Mouse (Mus musculus): ENCODE results near the gene Lman1l. TPM values are rescaled to one million over a fixed set of nuclear protein-coding genes. Genes with fewer than 3 reads are reported as not detected.

Gene Lman1l
- polyA plus RNA-seq, 1 experiment from 2014 or later = not detected

DNA sequence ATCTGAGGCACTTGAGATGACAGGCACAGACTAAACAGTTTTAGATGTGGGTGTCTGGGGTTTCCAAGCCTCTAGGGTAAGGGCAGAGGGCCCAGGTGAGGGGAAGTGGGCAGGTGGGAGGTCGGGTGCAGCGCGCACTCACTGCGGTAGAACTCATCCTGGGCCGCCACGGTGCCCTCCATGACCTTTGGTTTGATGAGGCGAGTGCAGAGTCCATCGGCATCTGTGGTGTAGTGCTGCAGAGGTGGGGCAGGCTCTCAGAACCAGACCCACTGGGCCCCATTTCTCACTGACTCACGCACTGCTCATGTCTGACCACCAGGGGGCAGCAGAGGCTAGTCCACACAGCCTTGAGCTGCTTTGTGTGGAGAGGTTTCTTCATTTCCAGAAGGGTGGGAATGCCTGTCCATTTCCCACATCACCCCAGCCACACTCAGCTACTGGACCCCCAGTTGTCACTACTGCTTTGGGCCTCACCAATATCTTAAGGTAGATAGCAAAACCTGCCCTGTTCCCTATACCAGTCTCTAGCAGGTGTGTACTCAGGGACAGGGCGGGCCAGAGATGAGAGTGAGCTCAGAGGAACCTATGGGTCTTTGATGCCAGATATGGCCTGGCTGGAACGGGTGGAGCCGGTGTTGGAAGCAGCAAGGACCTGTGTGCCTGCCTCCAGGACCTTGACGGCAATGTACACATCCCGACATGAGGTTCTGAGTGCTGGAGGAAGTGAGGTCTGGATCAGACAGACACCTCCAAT lies 8.7 kb upstream of the Lman1l start:
- Histone ChIP-seq H3K4me3 (no peak overlapping the region), H3K4me1 (peaks cover 13% of the 10 kb centered on the region), H3K36me3 (ENCODE audit: poor library complexity, severe bottlenecking) (peaks cover 80% of the 10 kb centered on the region), H3K9ac (no peak overlapping the region), H3K27me3 (no peaks in the 10 kb centered on the region), H3K4me2 (no peak overlapping the region), H3K9me3 (replicated peaks) (no peaks in the 10 kb centered on the region), H3K27ac (peak overlapping the region; percentile 22; the same call in 1 of the 2 replicates)
- 71% methylated on average over 14 of the region's 14 CpGs for WGBS
- ATAC-seq = peak; percentile 79

- WGBS = 90% methylated on average over 12 of the region's 12 CpGs
- Histone ChIP-seq H3K27me3 (no peaks in the 10 kb centered on the region), H3K27ac (no peak overlapping the region), H3K9ac (no peak overlapping the region), H3K4me3 (no peak overlapping the region), H3K36me3 (ENCODE audit: poor library complexity, severe bottlenecking) (peaks cover 85% of the 10 kb centered on the region), H3K9me3 (replicated peaks) (no peaks in the 10 kb centered on the region), H3K4me1 (peaks cover 7% of the 10 kb centered on the region), H3K4me2 (no peak overlapping the region)
- peak; percentile 6; the same call in 1 of the 2 replicates for ATAC-seq
Observed at GRCm38 (mm10) chr9:57628717-57629116, 8.1 kb upstream of the Lman1l start.

GRCm38 (mm10) chr9:57627892-57628291 lies 7.3 kb upstream of the Lman1l start:
- Histone ChIP-seq H3K36me3 (ENCODE audit: poor library complexity, severe bottlenecking) (peaks cover 85% of the 10 kb centered on the region), H3K9ac (no peak overlapping the region), H3K4me1 (no peaks in the 10 kb centered on the region), H3K27me3 (no peaks in the 10 kb centered on the region), H3K27ac (no peak overlapping the region), H3K4me3 (no peak overlapping the region), H3K9me3 (replicated peaks) (no peaks in the 10 kb centered on the region), H3K4me2 (no peak overlapping the region)
- no peak for ATAC-seq
- 91% methylated on average over 11 of the region's 11 CpGs for WGBS

GRCm38 (mm10) chr9:57627191-57627590 lies 6.6 kb upstream of the Lman1l start:
- no peak overlapping the region for H3K9ac ChIP-seq

DNA sequence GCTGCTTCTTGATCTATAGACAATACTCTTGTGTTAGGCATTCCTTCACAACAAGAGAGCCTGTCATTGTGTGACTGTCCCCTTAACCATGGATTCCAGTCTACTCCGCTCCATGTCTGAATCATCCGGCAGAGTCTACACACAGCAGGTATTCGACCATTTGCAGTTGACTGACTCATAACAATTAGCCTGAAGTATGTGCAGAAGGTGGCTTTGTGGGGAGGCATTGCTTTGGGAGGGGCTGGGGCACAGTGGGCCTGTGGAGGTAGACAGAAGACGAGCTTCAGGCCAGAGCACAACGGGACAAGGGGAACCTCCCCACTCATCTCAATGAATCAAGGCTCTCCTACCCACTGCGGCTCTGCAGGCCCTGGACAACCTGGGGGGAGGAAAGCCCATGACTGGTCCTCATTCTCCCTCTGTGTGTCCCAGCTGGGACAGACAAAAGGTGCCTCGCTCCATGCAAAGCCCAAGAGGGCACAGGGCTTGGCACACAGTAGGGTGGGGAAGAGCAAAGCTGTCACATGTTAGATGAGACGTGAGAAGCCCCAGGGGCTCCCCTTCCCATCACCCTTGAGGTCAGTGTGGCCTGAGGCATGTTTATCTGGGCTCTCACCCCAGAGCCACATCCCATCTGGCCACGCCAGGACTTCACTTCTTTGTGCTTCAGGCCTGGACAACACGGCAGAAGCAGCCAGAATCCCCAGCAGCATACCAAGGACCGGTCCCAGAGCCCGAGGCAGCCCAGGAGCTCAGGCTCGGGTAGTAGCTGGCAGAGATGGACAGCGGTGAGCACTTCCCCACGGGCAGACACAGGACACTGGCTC lies 5.3 kb upstream of the Lman1l start:
- H3K4me2 ChIP-seq = no peak overlapping the region
- no peaks in the 10 kb centered on the region for H3K4me1 ChIP-seq
- H3K9me3 ChIP-seq (replicated peaks) = no peaks in the 10 kb centered on the region
- no peak overlapping the region for H3K4me3 ChIP-seq
- no peak overlapping the region for H3K27ac ChIP-seq
- ATAC-seq = no peak
- peaks cover 70% of the 10 kb centered on the region for H3K36me3 ChIP-seq (ENCODE audit: poor library complexity, severe bottlenecking)
- no peaks in the 10 kb centered on the region for H3K27me3 ChIP-seq
- WGBS = 67% methylated on average over 15 of the region's 15 CpGs
- H3K9ac ChIP-seq = no peak overlapping the region

More at GRCm38 (mm10) chr9:57627191-57627590, 6.6 kb upstream of the Lman1l start:
- Histone ChIP-seq H3K4me2 (no peak overlapping the region), H3K9me3 (replicated peaks) (no peaks in the 10 kb centered on the region), H3K27me3 (no peaks in the 10 kb centered on the region), H3K27ac (no peak overlapping the region), H3K36me3 (ENCODE audit: poor library complexity, severe bottlenecking) (peaks cover 81% of the 10 kb centered on the region), H3K4me1 (no peaks in the 10 kb centered on the region), H3K4me3 (no peak overlapping the region)
- 93% methylated on average over 17 of the region's 17 CpGs for WGBS
- no peak for ATAC-seq

- H3K4me3 ChIP-seq = no peak overlapping the region
- ATAC-seq = no peak
- H3K9me3 ChIP-seq (replicated peaks) = no peaks in the 10 kb centered on the region
- 91% methylated on average over 7 of the region's 7 CpGs for WGBS
- no peaks in the 10 kb centered on the region for H3K4me1 ChIP-seq
- no peak overlapping the region for H3K9ac ChIP-seq
- peaks cover 54% of the 10 kb centered on the region for H3K36me3 ChIP-seq (ENCODE audit: poor library complexity, severe bottlenecking)
- no peak overlapping the region for H3K4me2 ChIP-seq
- H3K27me3 ChIP-seq = no peaks in the 10 kb centered on the region
- H3K27ac ChIP-seq = no peak overlapping the region
Observed at GRCm38 (mm10) chr9:57624295-57624694, 3.7 kb upstream of the Lman1l start.

- Histone ChIP-seq H3K9ac (no peak overlapping the region), H3K4me2 (no peak overlapping the region), H3K27ac (no peak overlapping the region), H3K36me3 (ENCODE audit: poor library complexity, severe bottlenecking) (peaks cover under 1% of the 10 kb centered on the region; the same call in 1 of the 2 replicates), H3K9me3 (replicated peaks) (no peaks in the 10 kb centered on the region), H3K27me3 (no peaks in the 10 kb centered on the region), H3K4me3 (no peak overlapping the region), H3K4me1 (no peaks in the 10 kb centered on the region)
- WGBS = 85% methylated on average over 8 of the region's 8 CpGs
- ATAC-seq = no peak
Observed at GRCm38 (mm10) chr9:57618854-57619253, 1.7 kb downstream of the Lman1l start.

GRCm38 (mm10) chr9:57617556-57618169 lies 2.9 kb downstream of the Lman1l start:
- Histone ChIP-seq H3K4me3 (no peak overlapping the region), H3K36me3 (ENCODE audit: poor library complexity, severe bottlenecking) (no peaks in the 10 kb centered on the region), H3K27me3 (no peaks in the 10 kb centered on the region), H3K4me2 (no peak overlapping the region), H3K4me1 (no peaks in the 10 kb centered on the region), H3K9me3 (replicated peaks) (no peaks in the 10 kb centered on the region), H3K27ac (no peak overlapping the region), H3K9ac (no peak overlapping the region)
- 72% methylated on average over 8 of the region's 8 CpGs for WGBS
- no peak for ATAC-seq

GRCm38 (mm10) chr9:57614786-57615185 lies 5.8 kb downstream of the Lman1l start:
- no peaks in the 10 kb centered on the region for H3K9me3 ChIP-seq (replicated peaks)
- H3K27ac ChIP-seq = no peak overlapping the region
- no peak overlapping the region for H3K4me2 ChIP-seq
- H3K9ac ChIP-seq = no peak overlapping the region
- no peaks in the 10 kb centered on the region for H3K27me3 ChIP-seq
- ATAC-seq = no peak
- no peaks in the 10 kb centered on the region for H3K36me3 ChIP-seq (ENCODE audit: poor library complexity, severe bottlenecking)
- no peak overlapping the region for H3K4me3 ChIP-seq
- peaks cover 12% of the 10 kb centered on the region for H3K4me1 ChIP-seq
- WGBS = 87% methylated on average over 4 of the region's 4 CpGs

DNA sequence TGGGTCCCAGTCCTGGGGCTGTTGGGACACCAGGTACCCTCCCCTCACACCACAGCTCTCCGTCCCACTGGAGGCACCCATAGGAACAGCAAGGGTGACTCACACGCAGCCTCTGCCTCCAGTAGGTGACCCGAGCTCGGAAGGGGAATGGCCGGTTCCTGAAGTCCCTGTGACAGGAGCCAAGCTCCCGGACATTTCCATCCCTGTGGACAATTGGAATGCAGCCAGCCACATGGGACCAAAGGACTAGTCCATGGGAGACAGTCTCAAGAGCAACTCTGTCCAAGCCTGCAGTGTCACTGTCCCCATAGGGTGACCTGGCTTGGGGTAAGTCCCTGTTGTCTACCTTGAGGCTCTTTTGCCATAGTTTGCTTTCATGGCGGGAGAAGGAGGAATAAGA lies 6.6 kb downstream of the Lman1l start:
- 90% methylated on average over 7 of the region's 7 CpGs for WGBS
- peaks cover 12% of the 10 kb centered on the region for H3K4me1 ChIP-seq
- H3K4me2 ChIP-seq = no peak overlapping the region
- no peak for ATAC-seq
- no peak overlapping the region for H3K27ac ChIP-seq
- H3K4me3 ChIP-seq = no peak overlapping the region
- H3K27me3 ChIP-seq = no peaks in the 10 kb centered on the region
- no peaks in the 10 kb centered on the region for H3K9me3 ChIP-seq (replicated peaks)
- no peaks in the 10 kb centered on the region for H3K36me3 ChIP-seq (ENCODE audit: poor library complexity, severe bottlenecking)
- H3K9ac ChIP-seq = no peak overlapping the region

DNA sequence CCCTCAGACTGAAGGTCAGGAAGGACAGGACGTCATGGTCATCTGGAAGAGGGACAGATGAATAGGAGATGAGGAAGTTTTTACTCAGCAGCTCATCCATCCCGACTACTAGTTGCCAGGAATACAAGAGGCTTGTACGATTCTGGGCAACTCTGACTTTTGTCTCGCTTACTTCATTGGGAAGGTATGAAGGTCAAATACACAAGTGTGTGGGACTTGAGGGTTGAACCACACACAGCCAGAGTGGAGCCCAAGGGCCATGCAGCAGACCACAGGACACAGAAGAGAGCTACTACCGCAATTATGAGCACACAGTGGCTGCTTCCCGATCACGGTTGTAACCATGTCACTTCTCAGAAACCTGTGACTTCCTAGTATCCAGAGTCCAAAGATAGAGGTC lies 8.0 kb downstream of the Lman1l start:
- H3K9ac ChIP-seq = no peak overlapping the region
- WGBS = 89% methylated on average over 7 of the region's 7 CpGs
- H3K27me3 ChIP-seq = peaks cover 6% of the 10 kb centered on the region; the same call in 1 of the 2 replicates
- H3K4me2 ChIP-seq = no peak overlapping the region
- no peak overlapping the region for H3K27ac ChIP-seq
- ATAC-seq = no peak
- peaks cover 12% of the 10 kb centered on the region for H3K4me1 ChIP-seq
- no peaks in the 10 kb centered on the region for H3K9me3 ChIP-seq (replicated peaks)
- H3K36me3 ChIP-seq (ENCODE audit: poor library complexity, severe bottlenecking) = no peaks in the 10 kb centered on the region
- no peak overlapping the region for H3K4me3 ChIP-seq

DNA sequence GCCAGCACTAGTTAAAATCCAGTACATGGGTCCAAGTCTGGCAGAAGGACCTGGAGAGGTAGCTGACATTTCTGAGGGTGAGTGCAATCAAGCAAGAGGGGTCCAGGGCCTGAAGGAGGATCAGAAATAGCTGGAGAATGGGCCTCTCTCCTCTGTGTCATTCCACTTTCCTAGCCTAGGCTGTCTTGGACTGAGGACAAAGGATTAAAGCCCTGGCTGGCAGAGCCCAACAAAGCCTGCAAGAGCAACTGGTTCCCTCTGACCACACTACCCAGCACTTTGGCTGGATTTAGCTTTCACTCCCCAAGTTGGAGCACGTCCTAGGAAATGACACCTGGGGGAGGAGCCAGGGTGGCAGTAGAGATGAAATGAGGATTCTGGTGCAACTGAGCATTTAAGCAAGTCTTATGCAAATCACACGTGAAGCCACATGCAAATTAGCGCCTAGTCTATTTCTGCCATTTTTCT lies 10.2 kb downstream of the Lman1l start:
- no peak overlapping the region for H3K27ac ChIP-seq

More for the DNA sequence above, 10.2 kb downstream of the Lman1l start:
- H3K36me3 ChIP-seq (ENCODE audit: poor library complexity, severe bottlenecking) = no peaks in the 10 kb centered on the region
- ATAC-seq = peak; percentile 57; the same call in 1 of the 2 replicates
- no peak overlapping the region for H3K4me3 ChIP-seq
- peaks cover 23% of the 10 kb centered on the region for H3K4me1 ChIP-seq
- H3K4me2 ChIP-seq = no peak overlapping the region
- no peak overlapping the region for H3K9ac ChIP-seq
- peaks cover 26% of the 10 kb centered on the region for H3K27me3 ChIP-seq
- WGBS = 32% methylated on average over 3 of the region's 3 CpGs
- H3K9me3 ChIP-seq (replicated peaks) = no peaks in the 10 kb centered on the region
